Mouse (Mus musculus) right cerebral cortex, postnatal 36 days (tissue): ENCODE measurements at regions not wholly inside any gene's neighbourhood (a gene's known extent, or its start where the extent isn't known, plus 50 kb on each side); places are given as distances from the start of the nearest gene placed in this dataset.

Experiments used
- DNase-seq, 2 experiments: peaks; one replicate each; pipeline ENCODE4 v3.0.0; 2022; ENCODE audit warnings: low spot score in 2 of 2, mixed read lengths in 1 of 2

DNA sequence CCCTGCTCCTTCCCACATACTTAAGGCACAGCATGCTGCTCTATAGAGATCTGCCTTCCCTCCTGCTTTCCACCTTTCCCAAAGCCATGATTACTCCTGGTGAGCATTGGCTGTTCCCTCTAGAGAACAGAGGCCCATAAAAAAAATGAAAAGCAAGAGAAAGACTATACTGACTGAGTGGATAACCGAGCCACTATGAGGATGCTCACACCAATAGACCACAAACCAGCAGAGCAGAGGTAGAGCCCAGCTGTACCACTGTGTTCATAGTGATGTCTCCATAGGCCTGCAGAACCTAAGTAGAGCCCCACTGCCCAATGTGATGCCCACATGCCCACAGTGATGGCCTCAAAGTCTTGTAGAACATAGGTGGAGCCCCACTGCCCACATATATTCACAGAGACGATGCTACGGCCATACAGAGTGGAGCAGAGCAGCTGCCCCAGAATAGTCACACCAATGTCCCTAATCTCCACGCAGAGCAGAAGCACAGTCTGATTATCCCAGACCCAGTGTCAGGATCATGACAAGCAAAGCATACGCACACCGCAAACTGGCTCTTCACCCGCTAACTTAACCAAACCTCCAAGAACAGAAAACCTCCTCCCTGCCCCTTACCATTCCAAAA lies 174.8 kb upstream of the Nr4a3 start:
- no peak for DNase-seq

- no peak for DNase-seq
Measured at GRCm38 (mm10) chr4:47870638-47871019, 174.3 kb upstream of the Nr4a3 start.

GRCm38 (mm10) chr4:47881560-47881959 lies 163.4 kb upstream of the Nr4a3 start:
- peak; percentile 28 to 39 for DNase-seq

GRCm38 (mm10) chr4:47882076-47882475 lies 162.9 kb upstream of the Nr4a3 start:
- DNase-seq = no peak

GRCm38 (mm10) chr4:47899579-47899978 lies 145.4 kb upstream of the Nr4a3 start:
- no peak for DNase-seq

DNA sequence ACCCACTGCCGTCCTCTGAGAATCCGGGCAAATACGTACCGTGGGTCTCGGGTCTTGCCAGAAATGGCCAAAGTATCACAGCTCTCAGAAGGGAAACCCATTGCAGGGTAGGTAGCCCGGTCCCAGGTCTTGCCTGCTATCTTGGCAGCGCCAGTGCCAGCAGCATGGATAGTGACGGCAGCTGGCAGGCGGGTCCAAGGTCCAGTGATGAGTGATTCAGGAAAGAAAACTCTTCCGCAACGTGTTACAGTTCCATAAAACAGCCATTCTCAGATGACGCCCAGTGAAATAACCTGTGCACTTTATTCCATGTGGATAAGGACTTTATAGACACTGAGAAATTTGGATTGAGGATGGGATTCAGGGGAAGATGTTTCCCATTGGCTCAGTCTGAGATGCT lies 142.2 kb upstream of the Nr4a3 start:
- DNase-seq = no peak

DNA sequence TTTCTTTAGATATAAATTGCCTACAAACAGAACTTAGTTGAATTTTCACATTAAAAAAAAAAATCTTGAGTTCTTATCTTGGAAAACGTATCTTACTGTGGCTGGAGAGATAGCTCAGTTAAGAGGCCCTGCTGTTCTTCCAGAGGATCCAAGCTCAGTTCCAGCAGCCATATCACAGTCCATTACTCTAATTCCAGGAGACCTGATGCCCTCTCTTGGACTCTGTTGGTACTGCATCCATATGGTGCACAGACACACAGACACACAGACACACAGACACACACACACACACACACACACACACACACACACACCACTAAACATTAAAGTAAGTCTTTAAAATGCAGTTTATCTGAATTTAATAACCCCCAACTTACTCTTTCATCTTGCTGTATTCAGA lies 132.7 kb upstream of the Nr4a3 start:
- no peak for DNase-seq

DNA sequence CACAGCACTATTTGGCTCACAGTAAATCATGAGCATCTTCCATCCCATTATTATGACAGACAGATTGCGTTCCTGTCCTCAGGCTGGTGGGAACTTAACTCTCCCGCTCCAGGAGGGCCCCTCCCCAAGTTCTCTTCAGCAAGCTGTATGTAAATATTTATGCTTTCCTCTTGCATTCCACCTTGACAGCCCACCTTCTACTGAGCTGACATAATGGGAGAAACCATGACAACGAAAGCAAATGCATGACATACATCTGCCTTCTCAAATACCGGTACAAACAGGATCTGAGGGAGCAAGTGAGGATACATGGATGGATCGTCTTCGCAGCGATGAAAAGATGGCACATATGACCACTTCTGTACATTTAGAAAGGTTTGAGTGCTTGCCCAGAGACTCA lies 125.4 kb upstream of the Nr4a3 start:
- no peak for DNase-seq

GRCm38 (mm10) chr4:47931464-47931863 lies 113.5 kb upstream of the Nr4a3 start:
- DNase-seq = no peak

GRCm38 (mm10) chr4:47933526-47933925 lies 111.4 kb upstream of the Nr4a3 start:
- DNase-seq = no peak

- DNase-seq = no peak
Measured at GRCm38 (mm10) chr4:47935547-47935946, 109.4 kb upstream of the Nr4a3 start.

DNA sequence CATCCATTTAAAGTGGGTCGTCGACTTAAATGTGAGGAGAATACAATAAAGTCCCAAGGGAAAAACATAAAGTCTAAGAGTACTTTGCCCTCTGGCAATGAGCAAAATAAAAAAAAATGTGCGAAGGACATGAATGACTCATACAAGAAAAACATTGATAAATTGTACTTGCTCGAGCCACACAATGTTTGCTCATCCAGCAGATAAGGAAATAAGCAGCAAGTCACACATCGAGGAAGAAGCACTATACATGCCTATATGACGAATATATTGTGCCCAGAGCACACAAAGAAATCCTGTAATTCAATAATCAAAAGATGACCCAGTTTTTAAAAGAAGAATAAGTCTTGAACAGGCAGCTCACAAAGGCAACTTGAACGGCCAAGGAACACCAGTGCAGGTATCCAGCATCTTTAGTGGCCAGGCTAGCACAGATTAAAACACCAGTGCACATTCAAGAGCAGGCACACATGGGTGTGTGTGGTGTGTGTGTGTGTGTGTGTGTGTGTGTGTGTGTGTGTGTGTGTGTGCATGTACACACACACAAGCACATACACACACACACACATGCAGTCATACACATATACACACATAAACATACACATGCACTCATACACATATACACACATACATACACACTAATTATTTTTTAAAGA lies 108.4 kb upstream of the Nr4a3 start:
- DNase-seq = no peak

GRCm38 (mm10) chr4:47947869-47948573 lies 96.9 kb upstream of the Nr4a3 start:
- peak; percentile 7 to 22 for DNase-seq

DNA sequence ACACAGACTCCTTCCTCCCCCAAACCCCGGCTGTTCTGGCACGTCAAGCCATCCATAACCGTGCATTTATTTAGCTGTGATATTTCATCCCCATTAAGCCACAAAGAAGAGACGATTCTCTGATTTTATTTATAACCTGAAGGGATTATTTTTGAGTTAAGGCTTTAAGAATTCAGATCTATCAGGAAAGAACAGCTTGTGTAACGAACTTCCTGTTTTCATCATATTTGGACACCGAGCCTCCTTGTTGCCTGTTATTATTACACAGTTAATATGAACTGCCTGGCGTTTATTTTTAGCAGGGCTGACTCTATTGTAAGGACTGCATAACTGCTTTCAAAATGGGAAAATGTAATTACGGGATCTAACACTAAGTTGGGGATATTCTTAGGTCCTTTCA lies 96.2 kb upstream of the Nr4a3 start:
- no peak for DNase-seq

- no peak for DNase-seq
Measured at GRCm38 (mm10) chr4:47954576-47955305, 90.2 kb upstream of the Nr4a3 start.

GRCm38 (mm10) chr4:47964630-47965029 lies 80.3 kb upstream of the Nr4a3 start:
- DNase-seq = no peak

GRCm38 (mm10) chr4:47971861-47972260 lies 73.1 kb upstream of the Nr4a3 start:
- DNase-seq = no peak

- no peak for DNase-seq
Measured at GRCm38 (mm10) chr4:47979579-47980313, 65.2 kb upstream of the Nr4a3 start.
